Mouse (Mus musculus) 416B (cell line): ENCODE measurements around the gene Mrpl43.

Source experiments
- DNase-seq: peaks from one replicate; pipeline ENCODE4 v3.0.0; 2011; ENCODE audit warnings: low read depth

The Mrpl43 gene

DNA sequence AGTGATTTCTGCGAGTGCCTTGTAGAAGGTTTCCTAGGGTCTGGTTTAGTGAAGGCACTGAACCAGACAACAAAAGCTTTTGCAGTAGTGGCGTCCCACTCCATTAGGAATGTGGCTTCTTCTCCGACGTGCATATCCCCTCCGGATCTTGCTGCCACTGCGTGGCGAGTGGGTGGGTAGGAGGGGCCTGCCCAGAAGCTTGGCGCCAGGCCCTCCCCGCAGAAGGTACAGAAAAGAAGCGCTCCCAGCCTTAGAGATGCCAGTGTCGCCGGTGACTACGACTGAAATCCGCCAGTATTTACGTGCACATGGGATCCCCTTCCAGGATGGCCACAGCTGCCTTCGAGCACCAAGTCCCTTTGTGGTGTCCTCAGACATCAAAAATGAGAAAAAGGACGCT, 779 bp upstream of the Mrpl43 start:
- peak; percentile 39 for DNase-seq

- DNase-seq = peak; percentile 87
Measured at GRCm38 (mm10) chr19:45005444-45005843, 798 bp downstream of the Mrpl43 start, which contains the start of gene Twnk. TSS of gene Twnk (plus strand) at chr19:45005663.

GRCm38 (mm10) chr19:45003740-45004516, 2.3 kb downstream of the Mrpl43 start:
- DNase-seq = no peak

DNA sequence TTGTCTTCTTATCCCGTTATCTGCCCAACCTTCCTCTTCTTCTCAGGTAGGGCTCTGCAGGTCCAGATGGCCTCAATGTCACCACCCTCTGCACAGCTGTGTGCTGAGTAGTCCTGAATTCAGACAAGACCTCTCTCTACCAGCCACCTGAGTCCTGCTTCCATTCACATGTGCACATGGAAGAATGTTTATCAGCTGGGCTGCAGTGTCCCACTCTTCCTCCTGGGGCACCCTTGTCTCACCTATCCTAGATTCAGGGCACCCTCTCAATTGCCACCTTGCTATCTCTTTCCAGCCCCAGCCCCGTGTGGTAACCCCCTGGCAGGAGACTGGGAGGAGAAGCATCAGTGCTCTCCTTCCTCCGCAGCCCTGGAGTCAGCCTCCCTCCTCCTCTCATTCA, 3.9 kb downstream of the Mrpl43 start:
- no peak for DNase-seq

GRCm38 (mm10) chr19:44999647-45000046, 6.6 kb downstream of the Mrpl43 start:
- DNase-seq = no peak

DNA sequence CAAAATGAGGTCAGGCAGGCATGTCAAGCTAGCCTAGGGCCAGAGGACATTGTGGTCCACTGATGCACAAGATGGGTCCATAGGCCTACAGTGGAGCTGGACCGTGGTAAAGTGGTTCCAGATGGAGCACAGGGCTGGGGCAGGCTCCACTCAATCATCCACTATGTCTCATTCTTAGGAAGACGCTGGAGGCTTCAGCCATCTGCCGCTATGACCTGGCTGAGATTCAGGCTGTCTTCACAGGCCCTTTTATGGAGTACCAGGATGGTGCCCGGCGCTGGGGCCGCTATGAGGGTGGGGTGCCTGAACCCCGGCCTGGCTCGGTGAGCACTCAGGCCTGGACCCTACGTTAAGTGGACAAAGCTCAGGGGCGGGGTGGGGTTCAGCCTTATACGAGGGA, 8.5 kb downstream of the Mrpl43 start:
- DNase-seq = no peak

- DNase-seq = no peak
Measured at GRCm38 (mm10) chr19:44992712-44993111, 13.5 kb downstream of the Mrpl43 start.

GRCm38 (mm10) chr19:44992246-44992645, 14.0 kb downstream of the Mrpl43 start:
- no peak for DNase-seq

GRCm38 (mm10) chr19:44991031-44991430, 15.2 kb downstream of the Mrpl43 start:
- DNase-seq = no peak

DNA sequence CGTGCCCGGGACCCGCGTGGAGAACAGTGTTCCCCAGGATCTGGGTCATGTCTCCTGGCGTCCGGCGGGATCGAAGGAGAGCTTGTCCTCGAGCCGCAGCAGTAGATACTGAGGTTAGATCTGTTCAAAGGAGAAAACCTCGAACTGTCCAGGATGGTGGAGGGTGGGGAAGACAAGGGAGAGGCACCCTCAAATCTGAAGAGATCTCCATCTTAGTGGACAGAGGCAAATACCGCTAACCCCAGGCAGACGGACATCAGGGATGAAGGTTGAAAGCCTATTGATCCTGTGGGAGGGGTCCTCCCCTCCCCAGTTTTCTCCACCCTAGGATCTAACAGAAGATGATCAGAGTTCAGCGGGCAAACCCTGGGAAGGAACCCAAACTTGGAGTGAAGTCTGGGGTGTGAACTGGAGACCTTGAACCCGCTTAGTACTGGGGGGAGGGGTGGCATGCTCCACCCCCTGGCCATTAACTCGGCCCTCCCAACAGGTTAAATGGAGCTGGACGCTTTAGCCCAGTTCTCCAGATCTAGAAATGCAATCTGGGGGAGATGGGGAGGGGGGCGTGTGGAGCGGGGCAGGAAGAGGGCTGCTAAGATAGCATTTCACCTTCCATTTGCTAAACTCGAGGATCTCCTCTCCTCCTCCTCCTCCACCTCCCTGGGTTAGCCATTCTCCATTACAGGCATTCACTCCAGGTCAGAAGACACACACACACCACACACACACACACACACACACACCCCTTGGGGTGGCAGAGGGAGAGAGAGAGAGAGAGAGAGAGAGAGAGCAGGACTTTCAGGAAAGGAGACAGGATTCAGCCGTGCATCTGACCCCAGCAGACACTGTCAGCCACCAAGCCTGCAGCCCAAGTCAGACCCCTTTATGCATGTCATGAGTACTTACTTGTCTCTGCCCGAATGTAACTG, 16.4 kb downstream of the Mrpl43 start:
- no peak for DNase-seq

- DNase-seq = no peak
Measured at GRCm38 (mm10) chr19:44988831-44989566, 17.2 kb downstream of the Mrpl43 start, which contains the start of gene Sema4g. TSS of gene Sema4g (plus strand) at chr19:44989101.

DNA sequence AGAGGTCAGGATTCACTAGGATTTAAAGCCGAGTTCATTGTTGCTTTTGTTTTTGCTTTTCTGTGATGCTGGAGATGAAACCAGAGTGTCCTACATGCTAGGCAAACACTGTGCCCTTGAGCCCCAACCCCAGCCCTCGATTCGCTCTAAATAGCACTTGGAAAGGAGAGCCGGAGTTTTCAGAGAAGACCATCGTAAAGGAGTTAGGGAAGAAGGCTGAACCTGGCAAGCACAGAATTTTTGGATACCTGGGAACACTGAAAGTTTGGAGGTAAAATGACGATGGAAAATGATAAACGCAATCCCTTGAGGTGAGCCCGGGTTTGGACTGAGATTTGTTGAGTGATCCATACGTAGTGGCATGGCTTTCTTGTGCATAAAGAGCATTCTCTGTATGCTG, 17.9 kb downstream of the Mrpl43 start:
- no peak for DNase-seq

DNA sequence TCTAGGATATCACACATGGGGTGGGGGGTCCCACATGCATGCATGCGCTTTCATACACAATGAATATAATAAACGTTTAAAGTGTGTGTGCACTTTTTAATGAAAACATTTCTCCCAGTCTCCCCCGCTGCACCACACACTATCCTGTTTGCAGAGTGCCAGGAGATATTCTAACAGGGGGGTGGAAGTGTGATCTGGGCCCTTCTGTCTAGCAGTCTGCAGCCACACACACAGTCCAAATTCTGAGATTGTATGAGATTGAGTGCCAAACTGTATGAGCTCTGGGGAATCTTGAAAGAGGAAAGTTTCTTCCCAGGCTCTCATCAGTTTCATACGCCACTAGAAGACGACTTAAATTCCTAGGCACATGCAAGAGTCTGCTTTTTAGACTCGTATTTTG, 18.4 kb downstream of the Mrpl43 start:
- no peak for DNase-seq

DNA sequence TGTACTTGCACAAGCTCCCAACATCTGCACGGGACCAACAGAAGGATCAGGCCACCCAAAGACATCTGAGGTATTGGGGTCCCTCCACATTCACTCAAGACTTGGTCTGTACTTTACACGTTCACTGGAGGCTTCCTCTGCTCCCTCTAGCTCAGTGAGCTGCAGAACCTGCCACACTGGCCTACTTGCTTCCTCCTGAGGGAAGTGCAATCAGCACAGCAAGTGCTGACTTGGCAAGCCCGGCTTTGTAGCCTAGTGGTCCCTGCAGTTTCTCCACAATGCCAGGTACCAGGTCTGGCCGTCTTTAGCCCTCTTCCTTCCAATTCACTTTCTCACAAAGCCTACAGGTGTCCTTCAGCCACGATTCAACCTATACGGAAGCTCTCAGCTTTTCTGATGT, 19.2 kb downstream of the Mrpl43 start:
- DNase-seq = no peak

GRCm38 (mm10) chr19:44985159-44985988, 20.9 kb downstream of the Mrpl43 start:
- no peak for DNase-seq

DNA sequence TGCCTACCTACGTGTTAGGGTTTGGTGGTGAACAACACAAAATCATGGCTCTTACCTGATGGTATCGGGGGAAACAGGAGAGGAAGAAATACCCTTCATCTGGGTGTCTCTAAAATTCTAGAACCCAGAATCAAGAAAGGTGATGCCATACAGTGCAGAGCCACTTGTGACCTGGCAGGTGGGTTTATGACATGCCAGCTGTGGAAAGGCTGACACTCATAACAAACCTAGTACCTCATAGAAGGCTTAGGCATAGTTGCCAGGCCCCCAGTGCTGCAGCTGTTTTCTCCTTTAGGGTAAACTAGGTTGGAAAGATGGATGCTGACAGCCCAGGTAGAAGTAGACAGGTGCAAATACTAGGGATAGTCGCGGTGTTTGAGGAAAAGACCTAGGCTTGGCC, 21.8 kb downstream of the Mrpl43 start:
- no peak for DNase-seq

GRCm38 (mm10) chr19:44983366-44983765, 22.9 kb downstream of the Mrpl43 start:
- DNase-seq = no peak

GRCm38 (mm10) chr19:44982477-44983115, 23.6 kb downstream of the Mrpl43 start:
- no peak for DNase-seq

DNA sequence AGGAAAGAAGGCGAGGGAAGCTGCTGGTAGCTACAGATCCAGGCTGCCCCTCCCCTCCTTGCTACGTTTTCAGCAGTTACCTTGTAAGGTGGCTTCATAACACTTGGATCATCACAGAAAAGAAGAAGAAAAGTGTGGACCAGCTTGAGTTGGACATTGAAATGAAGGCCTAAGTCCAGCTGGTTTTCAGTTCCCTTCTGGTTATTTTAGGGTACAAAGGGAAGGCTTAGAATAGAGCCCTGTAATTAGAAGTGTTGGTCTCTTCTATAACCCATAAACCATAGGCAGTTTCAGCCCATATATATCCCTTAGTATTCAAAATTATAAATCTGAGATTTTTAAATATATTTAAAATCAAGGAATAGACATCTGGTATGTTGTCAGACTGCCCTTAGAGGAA, 25.5 kb downstream of the Mrpl43 start:
- DNase-seq = no peak

- peak; percentile 26 for DNase-seq
Measured at GRCm38 (mm10) chr19:44977148-44977547, 29.1 kb downstream of the Mrpl43 start.

DNA sequence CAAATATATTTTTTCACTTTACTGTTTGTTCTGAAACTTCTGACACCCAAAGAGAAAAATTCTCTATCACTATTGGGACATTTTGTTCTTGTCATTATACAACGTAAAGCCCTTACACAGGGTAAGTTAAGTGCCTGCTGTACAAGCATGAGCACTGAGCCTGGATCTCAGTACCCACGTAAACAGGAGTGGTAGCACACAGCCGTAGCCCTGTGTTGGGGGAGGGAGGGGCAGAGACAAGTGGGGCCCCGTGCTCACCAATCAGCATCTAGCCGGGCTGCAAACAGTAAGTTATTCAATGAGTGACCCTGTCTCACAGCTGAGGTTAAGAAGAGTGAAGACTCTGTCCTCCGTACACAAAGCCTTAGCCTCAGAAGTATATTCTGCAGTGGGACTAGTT, 29.6 kb downstream of the Mrpl43 start:
- DNase-seq = no peak
